Mouse (Mus musculus) thymus, adult 2 months (tissue): Measurements from ENCODE around the gene Ngef.
"Not testable (repeated sequence)": the region's sequence is repeated elsewhere in the genome, so short reads cannot be mapped to it uniquely, and the experiment has no call there.

Source experiments
- CTCF ChIP-seq: fragments of 200-500 bp; IDR thresholded peaks from 2 replicates; pipeline ENCODE4 v1.5.1; 2012; ENCODE audit warnings: mild to moderate bottlenecking, control low read depth, low read length, moderate library complexity, borderline replicate concordance; ENCODE audit not compliant: control insufficient read depth, poor library complexity, insufficient read depth; ENCODE audit errors: extremely low read depth
- POLR2A ChIP-seq: fragments of 200-500 bp; IDR thresholded peaks from 2 replicates; pipeline ENCODE4 v1.6.1; 2012; ENCODE audit warnings: mild to moderate bottlenecking, low read length, control low read depth, moderate library complexity; ENCODE audit not compliant: control insufficient read depth, poor library complexity, insufficient read depth; ENCODE audit errors: extremely low read depth

DNA sequence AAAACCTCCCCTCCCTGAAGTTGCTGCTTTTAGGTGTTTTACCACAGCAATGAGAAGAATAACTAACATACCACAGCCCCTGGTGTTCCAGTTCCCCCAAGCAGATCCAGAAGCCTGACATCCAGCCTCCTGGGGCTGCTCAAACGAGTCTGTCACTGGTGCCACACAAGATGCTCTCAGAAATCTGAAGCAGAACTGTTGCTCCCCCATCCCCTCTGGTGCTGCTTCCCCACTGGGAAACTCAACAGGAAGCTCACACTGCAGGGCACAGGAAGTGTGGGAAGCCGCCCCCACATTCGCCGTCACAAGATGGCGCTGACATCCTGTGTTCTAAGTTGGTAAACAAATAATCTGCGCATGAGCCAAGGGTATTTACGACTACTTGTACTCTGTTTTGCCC is 113.8 kb downstream of the Ngef start:
- TF ChIP-seq POLR2A, CTCF: not testable (repeated sequence)
